Mouse (Mus musculus) C2C12 (cell line): ENCODE measurements around the gene Cd69.

Experiments used
- CEBPB ChIP-seq: IDR thresholded peaks from one replicate; pipeline ENCODE4 v1.6.1; 2011; ENCODE audit warnings: low read depth, mild to moderate bottlenecking, control low read depth, moderate library complexity
- CTCF ChIP-seq: IDR thresholded peaks from one replicate; pipeline ENCODE4 v1.5.1; 2011; ENCODE audit not compliant: control insufficient read depth, insufficient read depth, insufficient read length
- MAX ChIP-seq: IDR thresholded peaks from one replicate; pipeline ENCODE4 v1.6.1; 2011; ENCODE audit warnings: mild to moderate bottlenecking, control low read depth
- MYOD1 ChIP-seq: IDR thresholded peaks from one replicate; pipeline ENCODE4 v1.6.1; 2011; ENCODE audit warnings: low read depth; ENCODE audit not compliant: control insufficient read depth, insufficient read length
- MYOG ChIP-seq: IDR thresholded peaks from one replicate; pipeline ENCODE4 v1.6.1; 2011; ENCODE audit not compliant: control insufficient read depth, insufficient read length; ENCODE audit errors: extremely low read depth
- USF1 ChIP-seq: IDR thresholded peaks from one replicate; pipeline ENCODE4 v1.6.1; 2011; ENCODE audit warnings: low read depth, mild to moderate bottlenecking, control low read depth, moderate library complexity

DNA sequence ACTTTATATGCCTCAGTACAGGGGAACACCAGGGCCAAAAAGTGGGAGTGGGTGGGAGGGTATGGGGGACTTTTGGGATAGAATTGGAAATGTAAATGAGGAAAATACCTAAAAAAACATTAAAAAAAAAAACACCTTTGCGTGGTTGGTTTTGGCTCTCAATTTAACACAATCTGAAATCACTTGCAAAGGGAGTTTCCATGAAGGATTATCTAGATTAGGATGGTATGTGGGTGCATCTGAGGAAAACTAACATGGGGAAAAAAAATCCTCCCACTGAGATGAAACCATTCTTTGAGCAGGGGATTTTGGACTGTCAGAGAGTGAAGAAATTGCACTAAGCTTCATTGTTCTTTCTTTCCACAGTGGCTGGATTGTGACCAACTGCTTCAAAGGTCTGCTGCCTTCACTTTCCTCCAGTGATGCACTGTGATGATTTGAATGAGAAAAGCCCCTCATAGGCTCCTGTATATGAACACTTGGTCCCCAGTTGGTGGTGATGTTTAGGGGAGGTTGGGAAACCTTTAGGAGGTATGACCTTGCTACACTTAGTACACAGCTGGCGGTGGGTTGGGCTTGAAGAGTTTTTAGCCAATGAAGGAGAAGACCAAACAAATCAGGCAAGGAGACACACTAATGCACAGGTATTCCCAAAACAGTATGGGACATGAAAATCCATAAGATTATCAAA is 38.4 kb downstream of the Cd69 start:
- TF ChIP-seq CTCF (no peak), MAX (no peak), MYOD1 (no peak), MYOG (no peak), USF1 (no peak), CEBPB (no peak)
